Mouse (Mus musculus) liver, adult 2 months (tissue): Measurements from ENCODE around the gene Denr.

Experiments
- CTCF ChIP-seq: fragments of 200-500 bp; IDR thresholded peaks from 2 replicates; pipeline ENCODE4 v1.5.1; 2011; ENCODE audit warnings: low read depth, low read length, control low read depth
- POLR2A ChIP-seq: fragments of 200-500 bp; IDR thresholded peaks from 2 replicates; pipeline ENCODE4 v1.6.1; 2011; ENCODE audit warnings: low read length, control low read depth; ENCODE audit not compliant: insufficient read depth; ENCODE audit errors: extremely low read depth

- no peak for TF ChIP-seq POLR2A
- peak; percentile 62 for TF ChIP-seq CTCF
Measured at GRCm38 (mm10) chr5:123947041-123947761, 40.2 kb downstream of the Denr start.
